Mouse (Mus musculus): ENCODE data around the gene Focad.

Focad gene

DNA sequence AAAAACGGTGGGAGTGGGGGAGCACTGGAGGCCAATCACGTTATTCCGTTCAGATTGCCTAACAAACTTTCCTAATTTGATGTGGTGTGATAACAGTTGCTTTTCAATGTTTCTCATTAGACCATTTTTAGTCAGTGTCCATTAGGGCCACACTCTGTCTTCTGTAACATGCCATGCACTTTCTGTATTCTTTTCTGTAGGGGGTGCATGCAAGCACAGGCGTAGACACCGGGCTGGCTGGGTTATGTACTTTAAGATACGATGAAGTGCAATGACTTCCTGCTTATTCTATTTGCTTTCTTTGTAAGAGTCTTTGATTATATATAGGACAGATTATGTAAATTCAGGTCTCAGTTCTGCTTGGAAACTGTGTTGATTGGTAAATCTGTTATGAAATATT, 116.2 kb downstream of the Focad start:
- no peak for DNase-seq (ENCODE audit: low spot score in 2 of 2)

DNA sequence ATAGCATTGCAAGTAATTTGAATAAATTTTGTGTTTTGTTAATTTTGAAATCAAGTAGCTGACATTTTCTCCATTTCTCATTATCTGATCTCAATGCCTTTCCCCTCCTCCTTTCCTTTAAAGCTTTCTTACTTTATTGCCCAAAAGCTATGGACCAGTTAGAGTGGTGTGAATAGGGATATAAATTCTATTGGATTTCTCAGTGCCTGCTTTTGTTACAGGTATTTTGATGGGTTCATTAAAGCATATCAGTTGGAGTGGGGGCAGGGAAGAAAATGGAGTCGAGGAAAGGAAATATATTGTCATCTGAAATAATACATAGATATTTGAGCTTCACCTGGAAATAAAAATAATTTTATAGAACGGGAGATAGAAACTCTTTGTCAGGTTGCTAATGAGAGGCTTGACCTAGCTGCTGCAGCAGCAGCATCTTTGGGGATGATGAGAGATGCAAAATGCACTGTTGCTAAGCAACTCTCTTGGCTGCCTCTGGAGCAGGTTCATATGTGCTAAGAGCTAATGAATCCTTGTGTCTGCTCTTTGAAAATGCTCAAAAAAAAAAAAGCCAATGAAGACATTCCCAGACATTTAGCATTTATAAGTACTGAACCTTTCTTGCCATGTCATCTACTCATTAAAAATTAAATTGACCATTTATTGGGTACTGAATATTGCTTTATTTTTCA, 116.9 kb downstream of the Focad start:
- no peak for DNase-seq (ENCODE audit: low spot score in 2 of 2)

DNA sequence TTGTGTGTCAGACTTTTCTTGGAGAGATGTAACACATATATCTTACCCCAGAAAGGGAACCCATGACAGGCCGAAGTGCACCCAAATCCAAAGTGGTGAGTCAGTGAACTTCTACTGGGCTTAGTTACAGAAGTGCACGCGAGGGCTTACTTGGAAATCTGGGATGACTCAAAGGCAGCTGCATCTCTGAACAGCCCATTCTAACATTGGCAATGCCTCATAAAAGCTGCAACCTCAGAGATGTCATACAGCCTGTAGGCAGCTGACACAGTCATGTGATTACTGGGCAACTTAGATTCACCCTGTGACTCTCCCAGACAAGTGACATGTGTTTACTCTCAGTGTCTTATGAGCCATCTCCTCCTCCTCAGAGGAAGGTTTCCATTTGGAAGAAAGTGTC, 119.5 kb downstream of the Focad start:
- DNase-seq (ENCODE audit: low spot score in 2 of 2) = peak in 1 of 2 experiments; percentile 6

DNA sequence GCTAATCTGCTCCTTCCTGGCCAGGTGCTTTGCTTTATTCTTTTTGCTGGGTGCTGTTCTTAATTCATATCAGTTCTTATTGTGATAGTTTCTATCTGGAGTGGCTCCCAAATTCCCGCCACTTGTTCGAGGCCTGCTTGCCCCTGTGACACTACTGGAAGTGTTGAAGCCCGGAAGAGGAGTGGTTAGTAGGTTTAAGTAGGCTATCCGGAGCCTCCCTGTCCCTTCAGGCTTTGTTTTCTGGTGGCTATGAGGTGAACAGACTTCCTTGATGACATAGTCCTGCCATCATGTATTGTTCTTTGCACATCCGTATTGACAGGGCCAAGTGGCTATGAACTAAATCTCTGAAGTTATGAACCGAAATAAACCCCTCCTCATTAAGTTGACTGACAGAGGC, 123.9 kb downstream of the Focad start:
- DNase-seq (ENCODE audit: low spot score in 2 of 2) = no peak

DNA sequence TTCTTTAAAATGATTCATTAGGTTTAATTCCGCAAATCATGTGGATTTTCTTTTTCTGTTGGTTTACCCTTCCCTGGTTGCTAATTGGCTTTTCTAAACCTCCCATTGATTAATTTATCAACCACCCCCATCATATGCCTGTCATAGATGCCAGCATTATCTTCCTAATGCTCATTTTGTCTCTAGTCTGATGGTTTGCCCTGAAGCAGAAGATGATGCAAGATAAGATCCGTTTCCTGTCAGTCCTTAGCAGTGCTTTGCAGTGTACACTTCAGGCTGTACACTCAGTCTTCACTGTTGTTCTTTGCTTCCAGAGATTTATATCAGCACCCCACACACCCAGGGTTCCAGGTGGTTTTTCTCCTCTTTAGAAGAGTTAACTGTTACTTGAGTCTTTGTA, 124.4 kb downstream of the Focad start:
- DNase-seq (ENCODE audit: low spot score in 2 of 2) = no peak

DNA sequence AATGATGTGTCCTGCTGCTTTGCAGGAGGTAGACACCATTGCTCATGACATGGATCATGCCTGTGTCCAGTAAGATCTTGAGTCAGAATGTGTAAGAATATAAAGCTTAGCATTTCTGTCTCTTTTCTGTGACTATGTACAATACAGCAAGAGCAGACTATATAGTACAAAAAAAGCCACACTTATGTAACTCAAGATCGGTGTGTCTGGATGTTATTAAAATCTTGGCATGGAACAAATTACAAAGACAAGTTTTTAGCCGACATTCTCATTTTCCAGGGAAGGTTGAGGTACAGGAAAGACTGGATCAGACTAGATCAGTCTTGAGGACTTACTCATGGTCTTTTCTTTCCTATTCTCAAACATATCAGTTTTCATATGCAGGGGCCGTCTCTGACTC, 136.9 kb downstream of the Focad start:
- DNase-seq (ENCODE audit: low spot score in 2 of 2) = no peak

DNA sequence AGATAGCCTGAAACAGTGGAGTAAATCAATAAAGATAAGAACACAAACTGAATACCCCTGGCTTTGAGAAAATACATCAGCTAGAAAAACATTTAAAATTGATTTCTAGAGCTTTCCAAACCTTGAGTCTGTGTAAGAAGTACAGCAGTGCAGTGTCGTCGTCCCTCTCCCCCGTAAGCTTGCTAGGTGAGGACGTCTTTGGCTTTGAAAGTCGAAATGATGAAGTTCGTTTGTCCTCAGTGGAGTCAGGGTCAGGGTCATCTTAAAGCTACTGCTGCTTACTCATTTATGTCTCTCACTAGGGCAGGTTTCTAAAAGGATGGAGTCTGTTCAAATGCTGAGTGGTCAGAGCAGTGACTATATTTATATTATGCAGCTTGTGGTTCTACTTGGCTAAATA, 141.5 kb downstream of the Focad start:
- no peak for DNase-seq (ENCODE audit: low spot score in 2 of 2)

DNA sequence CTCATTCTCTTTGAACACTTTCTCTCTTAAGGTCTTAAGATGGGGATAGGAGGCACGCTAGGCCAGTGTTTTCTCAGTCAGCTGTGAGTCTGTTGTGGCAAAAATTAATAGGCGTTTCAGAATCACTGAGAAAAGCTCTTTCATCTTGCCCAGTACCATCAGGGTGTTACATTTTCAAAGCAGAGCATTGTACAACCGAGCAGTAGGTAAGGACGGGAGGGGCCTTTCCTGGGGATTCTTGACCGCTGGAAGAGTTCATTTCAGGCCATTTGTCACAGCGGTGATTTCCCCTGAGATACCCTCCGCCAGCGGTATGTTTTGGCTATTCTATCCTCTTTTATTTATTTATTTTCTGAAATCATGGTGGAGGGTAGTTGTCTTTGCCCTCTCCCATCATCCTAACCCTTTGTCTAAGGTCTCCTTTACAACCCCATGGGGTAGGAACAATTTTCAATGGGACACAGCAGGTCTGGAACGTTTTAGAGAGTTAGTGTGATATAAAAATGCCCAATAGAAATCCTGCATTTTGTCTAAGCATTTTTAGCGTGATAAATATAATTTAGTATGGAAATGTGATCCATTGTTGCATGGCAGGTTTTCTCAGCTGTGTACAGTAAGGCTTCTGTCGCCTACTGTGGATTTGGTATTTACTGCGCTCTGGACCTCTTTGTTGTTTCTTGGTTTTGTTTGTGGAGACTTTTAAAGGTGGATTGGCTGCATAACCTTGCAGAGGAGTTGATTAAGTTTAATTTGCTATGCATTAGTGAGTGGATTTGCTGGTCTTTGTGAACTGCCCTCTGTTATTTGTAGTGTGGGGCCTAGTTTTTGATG, 142.7 kb downstream of the Focad start:
- no peak for DNase-seq (ENCODE audit: low spot score in 2 of 2)

DNA sequence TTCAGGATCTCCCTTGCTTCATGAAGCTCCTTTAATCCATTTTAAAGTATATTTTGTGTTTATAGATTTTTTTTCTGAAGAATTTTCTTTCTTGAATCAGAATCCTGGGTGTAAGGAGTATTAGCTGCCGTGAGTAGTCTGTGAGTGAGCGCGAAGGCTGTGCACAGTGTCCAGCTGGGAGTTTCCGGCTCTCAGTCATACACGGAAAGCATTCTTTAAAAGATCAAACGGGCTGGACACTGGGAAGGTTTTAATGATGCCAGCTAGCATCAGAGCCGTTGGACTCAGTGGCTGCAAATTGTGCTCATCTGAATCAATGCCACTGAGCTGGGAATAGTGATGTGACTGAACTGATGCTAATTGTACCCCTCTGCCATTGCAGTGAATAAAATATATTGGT, 143.9 kb downstream of the Focad start:
- DNase-seq (ENCODE audit: low spot score in 2 of 2) = no peak

DNA sequence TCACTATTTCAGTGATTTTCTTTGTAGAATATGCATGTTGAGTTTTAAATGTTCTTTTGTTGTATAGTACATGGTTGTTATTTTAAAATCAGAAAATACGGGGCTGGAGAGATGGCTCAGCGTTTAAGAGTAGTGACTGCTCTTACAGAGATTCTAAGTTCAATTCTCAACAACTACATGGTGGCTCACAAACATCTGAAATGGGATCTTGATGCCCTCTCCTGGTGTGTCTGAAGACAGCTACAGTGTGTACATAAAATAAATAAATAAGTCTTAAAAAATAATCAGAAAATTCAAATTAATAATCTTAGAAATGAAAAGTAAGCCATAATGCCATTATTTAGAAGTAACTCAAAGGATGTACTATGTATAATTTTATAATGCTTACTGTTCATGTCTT, 149.4 kb downstream of the Focad start:
- DNase-seq (ENCODE audit: low spot score in 2 of 2) = no peak

DNA sequence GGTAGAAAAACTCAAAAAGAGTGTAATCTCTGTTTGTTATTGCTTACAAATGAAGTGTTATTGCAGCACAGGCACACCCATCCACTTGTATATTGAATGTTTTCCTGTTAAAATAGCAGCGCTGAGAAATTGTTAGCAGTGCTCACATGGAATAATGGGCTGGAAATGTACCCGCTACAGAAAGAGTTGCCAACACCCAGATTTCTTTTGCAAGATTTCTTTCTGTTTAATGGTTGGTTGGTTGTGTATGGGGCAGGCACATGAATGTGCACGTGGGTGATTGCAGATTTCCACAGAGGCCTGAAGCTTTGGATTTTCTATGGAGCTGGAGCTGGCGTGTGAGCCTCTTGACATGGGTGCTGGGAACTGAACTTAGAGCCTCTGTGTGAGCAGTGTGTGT, 151.1 kb downstream of the Focad start:
- no peak for DNase-seq (ENCODE audit: low spot score in 2 of 2)

DNA sequence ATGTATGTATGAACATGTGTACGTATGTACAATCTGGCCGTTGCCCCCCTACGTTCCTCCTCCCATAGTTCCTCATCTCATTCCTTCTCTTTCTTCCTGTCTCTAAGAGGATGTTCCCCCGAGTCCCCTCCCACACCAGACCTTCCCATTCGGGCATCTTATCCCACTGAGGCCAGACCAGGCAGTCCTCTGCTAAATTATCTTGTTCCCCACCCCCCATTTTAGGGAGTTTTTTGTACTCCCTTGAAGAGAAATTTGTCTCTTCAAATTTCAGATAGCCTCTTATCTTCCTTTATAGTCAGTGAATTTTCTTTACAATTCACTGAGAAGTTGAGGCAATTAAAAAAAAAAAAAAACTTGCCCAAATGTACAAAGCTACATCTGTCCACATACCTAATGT, 166.9 kb downstream of the Focad start:
- DNase-seq (ENCODE audit: low spot score in 2 of 2) = no peak

DNA sequence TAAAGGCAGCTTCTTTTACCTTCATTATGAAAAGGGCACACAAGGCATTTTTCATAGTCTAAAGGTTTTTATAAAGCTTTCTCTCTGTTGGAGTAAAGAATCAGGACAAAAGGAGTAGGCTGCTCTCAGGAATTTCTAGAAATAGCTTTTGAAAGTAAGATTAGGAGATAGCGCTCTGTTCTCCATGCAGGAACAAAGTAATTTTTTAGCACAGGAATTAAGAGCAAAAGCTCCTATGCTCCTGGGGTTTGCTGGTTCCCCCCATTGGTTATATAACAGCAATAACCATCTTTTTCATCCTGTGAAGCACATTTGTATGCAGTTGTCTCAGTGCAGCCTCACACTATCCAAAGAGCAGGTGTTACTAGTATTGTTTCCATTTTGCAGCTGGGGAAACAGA, 170.1 kb downstream of the Focad start:
- no peak for DNase-seq (ENCODE audit: low spot score in 2 of 2)

DNA sequence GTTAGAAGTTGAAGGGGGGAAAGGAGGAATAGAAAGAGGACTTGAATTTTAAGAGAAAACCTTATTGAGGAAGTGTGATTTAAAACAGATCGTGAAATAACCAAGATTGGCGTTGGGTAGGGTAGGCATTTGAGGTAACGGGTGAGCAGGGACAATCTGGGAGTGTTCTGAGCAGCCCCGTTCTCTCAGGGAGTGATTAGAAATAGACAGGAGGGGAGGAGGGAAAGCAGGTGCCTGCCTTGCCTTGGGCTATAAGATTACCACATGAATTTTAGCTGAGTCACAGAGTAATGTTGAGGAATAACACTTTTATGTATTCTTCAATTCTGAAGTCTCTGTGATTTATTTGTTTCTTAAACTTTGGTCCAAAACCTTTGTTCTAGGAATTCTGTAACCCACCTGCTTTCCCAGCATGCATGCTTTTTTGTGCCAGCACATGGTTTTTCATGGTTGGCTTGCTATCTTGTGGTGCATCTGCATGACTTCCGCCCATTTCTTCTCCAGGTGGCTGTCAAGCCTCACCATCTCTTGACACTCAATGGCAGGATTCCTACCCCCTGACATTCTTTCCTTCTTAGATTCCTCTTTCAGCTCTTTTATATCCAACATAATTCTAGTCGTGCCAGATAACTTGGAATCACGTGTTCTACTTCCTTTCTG, 176.1 kb downstream of the Focad start:
- no peak for DNase-seq (ENCODE audit: low spot score in 2 of 2)

DNA sequence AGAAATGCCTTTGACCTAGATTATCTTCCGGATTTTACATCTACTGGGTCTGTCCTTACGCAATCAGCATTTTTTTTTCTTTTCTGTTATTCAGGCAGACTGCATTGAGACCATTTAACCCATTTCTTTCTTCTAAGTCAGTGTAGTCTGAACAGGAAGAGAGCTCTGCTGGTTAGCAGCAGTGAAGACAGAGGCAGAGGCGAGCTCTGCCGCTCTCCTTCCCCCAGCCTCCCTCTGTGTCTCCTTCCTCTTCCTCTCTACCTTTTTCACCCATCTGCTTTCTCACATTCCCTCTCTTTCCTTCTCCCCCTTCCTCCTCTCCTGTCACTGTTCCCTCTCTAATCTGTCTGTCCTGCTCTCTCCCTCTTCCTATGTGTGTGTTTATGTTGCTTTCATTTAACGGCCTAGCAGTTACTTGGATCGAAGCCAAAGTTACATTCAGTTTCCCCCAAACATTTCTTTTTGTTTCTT, 181.2 kb downstream of the Focad start:
- no peak for DNase-seq (ENCODE audit: low spot score in 2 of 2)

DNA sequence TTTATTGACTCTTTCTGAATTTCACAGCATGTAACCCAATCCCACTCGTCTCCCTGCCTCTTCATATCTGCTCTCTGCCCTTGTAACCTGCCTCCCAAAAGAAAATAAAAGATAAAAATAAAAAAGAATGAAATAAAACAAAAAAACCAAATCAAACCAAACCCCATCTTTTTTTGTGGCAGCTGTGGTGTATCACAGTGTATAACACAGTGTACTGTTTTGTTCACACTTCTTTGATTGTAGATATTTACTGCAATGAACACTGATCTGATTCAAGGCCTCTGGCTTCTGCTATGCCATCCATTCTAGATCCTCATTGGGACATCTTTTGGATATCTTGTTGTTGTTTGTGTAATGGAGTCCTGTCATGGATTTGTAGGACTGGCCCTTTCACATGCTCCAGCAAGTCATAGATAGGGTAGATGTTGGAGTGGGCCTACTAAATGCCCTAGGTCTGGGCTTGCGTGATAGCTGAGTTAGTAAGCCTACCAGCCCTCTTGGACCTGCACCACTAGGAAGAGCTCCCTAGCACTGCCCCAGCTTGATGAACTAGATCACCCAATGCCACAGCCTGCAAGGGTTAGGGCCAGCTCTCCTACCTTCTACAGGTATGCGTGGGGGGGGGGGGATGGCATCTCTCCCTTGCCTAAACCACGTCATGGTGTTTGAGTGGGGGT, 181.8 kb downstream of the Focad start:
- no peak for DNase-seq (ENCODE audit: low spot score in 2 of 2)

DNA sequence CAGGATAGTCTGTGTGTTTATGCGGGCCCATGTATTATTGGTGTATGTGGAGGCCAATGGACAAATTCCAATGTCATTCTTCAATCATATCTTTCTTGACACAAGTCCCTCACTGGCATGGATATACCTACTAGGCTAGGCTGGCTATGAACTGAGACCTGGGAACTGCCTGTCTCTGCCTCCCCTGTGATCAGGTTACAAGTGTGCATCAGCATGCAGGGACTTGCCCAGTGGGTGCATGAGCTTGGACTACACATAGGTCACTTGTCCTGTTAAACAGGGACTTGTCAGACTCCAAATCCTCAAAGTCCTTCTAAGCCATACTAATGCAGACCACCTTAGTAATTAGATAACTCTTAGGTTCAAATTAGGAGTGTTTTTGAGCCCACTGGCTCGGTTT, 184.1 kb downstream of the Focad start:
- no peak for DNase-seq (ENCODE audit: low spot score in 2 of 2)

DNA sequence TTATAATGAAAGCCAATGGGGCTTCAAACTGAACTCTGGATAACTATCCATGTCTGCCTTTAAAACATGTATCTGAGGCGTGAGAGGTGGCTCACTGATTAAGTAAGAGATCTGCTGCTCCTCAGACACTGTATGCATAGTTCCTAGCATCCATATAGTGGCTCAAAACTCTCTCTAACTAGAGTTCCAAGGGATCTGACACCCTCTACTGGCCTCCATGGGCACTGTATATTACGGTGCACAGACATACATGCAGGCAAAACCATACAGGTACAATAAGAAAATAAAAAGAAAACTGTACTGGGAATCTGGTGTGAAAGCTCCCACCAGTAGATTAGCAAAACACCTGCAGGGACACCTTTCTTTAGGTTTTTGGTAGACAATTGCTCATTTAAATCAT, 186.1 kb downstream of the Focad start:
- DNase-seq (ENCODE audit: low spot score in 2 of 2) = no peak

DNA sequence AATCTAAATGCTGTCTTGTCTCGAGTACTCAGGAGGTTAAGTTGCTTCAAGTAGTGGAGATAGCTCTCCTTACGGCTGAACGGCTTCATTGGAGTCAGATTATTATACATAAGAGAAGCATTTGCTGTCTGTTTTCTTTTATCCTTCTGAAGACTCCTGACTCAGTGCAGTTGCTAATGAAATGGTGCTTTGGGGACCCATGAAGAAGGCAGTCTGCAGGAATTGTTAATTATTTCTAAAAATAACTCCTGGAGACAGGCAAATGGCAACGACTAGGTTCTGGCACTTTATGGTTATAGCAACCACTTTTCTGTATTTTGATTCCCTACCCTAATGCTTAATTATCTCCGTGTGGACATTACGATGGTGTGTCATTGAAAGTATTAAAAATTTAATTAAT, 201.1 kb downstream of the Focad start:
- no peak for DNase-seq (ENCODE audit: low spot score in 2 of 2)

DNA sequence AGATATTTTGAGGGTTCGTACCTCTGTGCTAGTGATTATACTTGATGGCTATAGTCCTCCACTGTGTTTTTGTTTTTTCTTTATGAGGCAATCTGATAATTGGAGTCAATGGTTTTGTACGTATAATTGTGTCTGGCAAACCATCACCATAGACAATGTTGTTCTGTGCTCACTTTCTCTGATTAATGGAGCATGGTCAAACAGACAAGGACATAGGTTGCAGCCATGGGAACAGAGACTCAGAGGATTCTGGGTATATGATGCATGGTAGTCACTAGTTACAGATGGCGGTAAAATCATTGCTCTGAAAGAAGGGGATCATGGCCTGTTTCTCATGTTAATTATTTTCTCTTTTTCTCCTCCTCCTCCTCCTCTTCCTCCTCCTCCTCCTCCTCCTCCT, 205.1 kb downstream of the Focad start:
- DNase-seq (ENCODE audit: low spot score in 2 of 2) = no peak

DNA sequence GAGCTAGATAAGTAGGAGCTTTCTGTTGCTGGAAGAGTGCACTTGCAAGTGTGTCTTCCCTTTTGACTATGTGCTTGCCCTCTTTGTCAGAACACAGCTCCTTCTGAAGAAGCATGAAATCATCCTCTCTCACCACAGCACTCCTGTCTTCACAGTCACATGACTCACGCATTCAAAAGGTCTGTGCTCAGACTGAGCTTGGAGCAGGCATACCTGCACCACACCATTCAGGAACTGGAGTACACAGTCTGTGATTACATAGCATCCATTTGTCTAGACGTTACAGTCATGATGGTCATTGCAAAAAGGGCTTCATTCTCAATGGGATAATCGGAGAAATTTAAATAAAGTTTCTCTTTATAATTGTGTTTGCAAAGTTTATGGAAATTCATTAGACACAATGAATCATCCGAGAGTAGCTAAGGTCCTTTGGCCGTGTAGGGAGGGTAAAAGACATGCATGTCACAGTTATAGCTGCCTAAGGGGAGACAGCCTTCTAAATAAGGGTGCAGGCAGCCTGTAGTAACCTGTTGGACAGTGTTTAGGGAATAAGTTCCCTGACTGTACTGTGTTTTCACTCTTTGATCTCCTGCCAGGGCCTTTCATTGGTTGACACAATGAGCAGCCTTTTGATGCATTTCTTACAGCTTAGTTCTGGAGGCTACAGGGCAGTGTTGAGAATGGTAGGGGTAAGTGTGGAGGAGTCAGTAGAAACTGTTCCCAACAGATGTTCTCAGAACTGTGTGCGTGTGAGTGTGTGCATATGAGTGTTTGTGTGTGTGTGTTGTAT, 206.6 kb downstream of the Focad start:
- DNase-seq (ENCODE audit: low spot score in 2 of 2) = no peak
